Mouse (Mus musculus) CH12.LX (cell line): ENCODE data around the gene Atp5j2.

Experiments used
- HCFC1 ChIP-seq: IDR thresholded peaks from 2 replicates; pipeline ENCODE4 v1.6.1; 2012; ENCODE audit warnings: low read depth, mild to moderate bottlenecking, inconsistent platforms, low read length, improper control_type of control experiment
- NRF1 ChIP-seq: IDR thresholded peaks from 2 replicates; pipeline ENCODE4 v1.6.1; 2014; ENCODE audit warnings: low read depth, mild to moderate bottlenecking, inconsistent platforms, low read length, improper control_type of control experiment, moderate library complexity
- POLR2A ChIP-seq: IDR thresholded peaks from 2 replicates; pipeline ENCODE4 v1.6.1; 2011; ENCODE audit warnings: low read depth, mild to moderate bottlenecking, improper control_type of control experiment, low read length
- SMC3 ChIP-seq: IDR thresholded peaks from 2 replicates; pipeline ENCODE4 v1.6.1; 2011; ENCODE audit warnings: low read depth, low read length, improper control_type of control experiment
- TCF12 ChIP-seq: IDR thresholded peaks from 2 replicates; pipeline ENCODE4 v1.6.1; 2014; ENCODE audit warnings: low read depth, mild to moderate bottlenecking, inconsistent platforms, low read length, improper control_type of control experiment
- ZNF384 ChIP-seq: IDR thresholded peaks from 2 replicates; pipeline ENCODE4 v1.6.1; 2012; ENCODE audit warnings: low read depth, low read length, improper control_type of control experiment, inconsistent platforms

DNA sequence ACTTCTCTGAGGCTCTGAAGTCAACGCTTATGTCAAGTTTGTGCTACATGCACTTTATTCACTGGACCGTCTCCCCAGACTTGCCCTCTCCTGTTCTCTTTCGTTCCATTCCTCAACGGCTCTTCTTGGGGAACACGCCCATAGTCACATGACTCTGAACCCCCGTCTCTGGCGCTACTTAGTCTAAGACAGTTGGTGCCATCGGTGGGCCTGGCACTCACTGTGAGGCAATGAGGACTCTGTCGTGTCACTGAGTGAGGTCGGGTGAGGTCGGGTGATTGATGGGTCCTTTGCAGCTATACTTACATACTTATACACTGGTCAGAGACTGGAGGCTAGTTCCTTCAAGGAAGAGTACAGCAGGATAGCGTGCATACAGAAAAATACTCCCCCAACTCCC, 31.5 kb upstream of the Atp5j2 start:
- no peak for TF ChIP-seq POLR2A
- no peak for TF ChIP-seq SMC3
- no peak for TF ChIP-seq NRF1
- no peak for TF ChIP-seq TCF12
- no peak for TF ChIP-seq ZNF384
- TF ChIP-seq HCFC1 = no peak
